Mouse (Mus musculus): ENCODE results near the gene Tmprss15. TPM values are rescaled to one million over a fixed set of nuclear protein-coding genes. Genes with fewer than 3 reads are reported as not detected.

Gene Tmprss15
- polyA plus RNA-seq (2015; fragmentation: Illumina TruSeq; extraction: RNeasy Lipid Tissue Mini Kit (QIAGEN cat#74804); ENCODE audit: low read depth, low replicate concordance): not detected

DNA sequence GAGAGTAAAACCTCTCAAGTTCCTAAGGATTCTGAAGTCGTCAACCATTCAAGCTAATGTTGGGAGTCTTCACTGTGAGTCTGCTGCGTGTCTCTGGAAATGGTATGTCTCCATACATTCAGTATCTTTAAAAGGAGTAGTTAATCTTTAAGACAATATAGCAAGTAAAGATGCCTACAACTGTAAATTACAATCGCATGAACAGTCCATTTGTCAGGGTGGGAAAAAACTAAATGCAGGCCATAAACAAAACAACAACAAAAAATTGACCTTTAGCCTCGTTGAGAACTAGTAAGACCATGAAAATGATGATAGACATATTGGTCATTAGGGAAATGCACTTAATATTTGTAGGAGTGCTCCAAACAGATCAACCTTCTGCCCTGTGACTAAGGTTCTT is at the start of gene Tmprss15:
Gene Tmprss15, minus strand, starts transcription at position 101 of the 400 bp plus-strand sequence.

GRCm38 (mm10) chr16:78930382-78931286 is 160.3 kb downstream of the Tmprss15 start, which contains the start of gene Chodl:
Gene Chodl (plus strand): TSS chr16:78930948.

Other genes starting within 250 kb of the Tmprss15 start
- 1.7 TPM for gene Chodl, start 160.1 kb downstream of the Tmprss15 start, polyA plus RNA-seq (2015; fragmentation: Illumina TruSeq; extraction: RNeasy Lipid Tissue Mini Kit (QIAGEN cat#74804); ENCODE audit: low read depth, low replicate concordance)

Measured in brain, adult 10 weeks (tissue).